Mouse (Mus musculus) hindlimb bud, embryonic 11.5 days (tissue): Measurements from ENCODE around the gene Ntf3.

Experiments used
- DNase-seq: peaks from one replicate; pipeline ENCODE4 v3.0.0-alpha.2; 2012; ENCODE audit warnings: low read depth, low spot score; ENCODE audit errors: extremely low spot score

Gene Ntf3

GRCm38 (mm10) chr6:126106051-126106797 lies 60.5 kb downstream of the Ntf3 start:
- DNase-seq = no peak

DNA sequence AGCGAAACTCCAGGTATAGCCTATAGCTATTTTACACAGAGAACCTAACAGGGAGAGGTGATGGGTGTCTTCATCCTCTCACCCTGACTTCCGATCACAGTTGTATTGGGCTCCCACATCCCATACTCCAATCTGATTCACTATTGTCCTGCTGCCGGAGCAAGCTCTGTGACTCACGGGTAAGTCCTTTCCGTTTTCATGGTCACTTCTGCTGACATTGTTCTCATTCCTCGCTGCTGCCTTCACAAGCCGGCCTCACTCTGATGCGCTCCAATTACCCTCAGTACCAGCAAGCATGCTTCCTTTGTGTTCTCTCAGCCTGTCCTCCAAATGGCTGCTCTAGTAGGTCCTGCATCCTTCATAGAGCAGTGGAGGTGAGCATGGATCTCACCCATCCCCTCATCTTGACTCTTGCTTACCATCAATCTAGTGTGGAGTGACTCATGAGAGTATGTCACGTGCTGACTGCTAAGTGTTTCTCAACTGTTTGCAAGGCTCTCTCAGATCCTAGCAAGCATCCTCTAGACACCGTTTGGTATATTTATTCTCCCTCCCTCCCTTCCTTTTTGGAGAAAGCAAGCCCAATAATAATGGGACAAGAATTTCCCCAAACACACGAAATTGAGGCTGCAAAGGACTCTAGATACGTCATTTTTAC lies 61.5 kb downstream of the Ntf3 start:
- no peak for DNase-seq

GRCm38 (mm10) chr6:126102571-126102970 lies 64.1 kb downstream of the Ntf3 start:
- no peak for DNase-seq

- DNase-seq = no peak
Observed at GRCm38 (mm10) chr6:126102007-126102406, 64.7 kb downstream of the Ntf3 start.

- no peak for DNase-seq
Observed at GRCm38 (mm10) chr6:126100579-126100978, 66.1 kb downstream of the Ntf3 start.

DNA sequence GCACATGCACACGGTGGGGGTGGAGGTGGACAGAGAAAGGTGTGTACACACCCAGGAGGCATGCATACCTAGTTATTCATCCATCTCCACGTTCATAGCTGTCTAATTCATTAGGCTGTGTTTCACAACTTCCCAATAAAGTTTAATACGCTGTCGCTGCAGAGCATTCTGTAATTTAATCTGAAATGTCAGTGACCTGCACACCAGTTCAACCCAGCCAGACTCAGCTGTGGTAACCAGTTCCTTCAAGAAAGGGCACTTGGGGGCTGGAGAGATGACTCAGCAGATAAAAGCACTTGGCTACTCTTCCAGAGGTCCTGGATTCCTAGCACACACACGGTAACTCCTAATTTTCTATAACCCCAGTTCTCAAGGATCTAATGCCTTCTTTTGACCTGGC lies 69.2 kb downstream of the Ntf3 start:
- no peak for DNase-seq

DNA sequence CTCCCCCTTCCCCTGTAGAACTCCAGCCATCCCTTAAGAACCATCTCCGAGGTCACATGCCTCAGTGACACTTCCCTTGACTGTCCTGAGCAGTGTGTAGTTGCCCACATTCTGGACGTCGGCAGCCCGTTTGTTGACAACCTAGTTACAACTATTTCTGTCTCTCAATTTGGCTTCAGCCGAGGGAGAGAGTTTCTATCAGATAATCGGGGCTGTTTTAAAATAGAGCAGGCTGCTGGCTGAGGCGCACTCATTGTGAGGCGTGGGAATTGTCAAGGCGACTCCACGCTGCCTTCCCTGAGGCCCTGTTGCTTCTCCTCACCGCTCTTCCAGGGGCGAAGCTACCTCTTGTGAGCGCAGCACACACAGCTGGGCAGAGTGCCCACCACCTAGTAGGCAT lies 70.6 kb downstream of the Ntf3 start:
- no peak for DNase-seq

- DNase-seq = no peak
Observed at GRCm38 (mm10) chr6:126095041-126095440, 71.7 kb downstream of the Ntf3 start.

DNA sequence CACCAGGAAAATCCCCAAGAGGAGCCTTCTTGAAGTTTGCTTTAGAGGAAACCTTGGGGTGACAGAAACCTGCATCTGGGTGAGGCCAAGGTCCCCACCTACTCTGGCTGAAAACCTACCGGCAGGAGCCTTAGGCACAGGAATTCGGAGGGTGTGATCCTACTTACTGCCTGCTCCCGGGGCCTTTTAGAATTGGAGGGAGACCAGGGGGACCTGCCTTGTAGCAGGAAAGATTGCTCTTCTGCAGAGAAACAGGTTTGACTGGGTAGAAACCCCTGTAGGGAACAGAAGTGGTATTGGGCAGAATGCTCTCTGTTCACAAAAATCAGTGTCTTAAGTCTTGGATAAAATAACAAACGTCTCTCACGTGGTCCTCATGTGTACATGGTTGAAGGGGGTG lies 74.7 kb downstream of the Ntf3 start:
- DNase-seq = no peak

- DNase-seq = no peak
Observed at GRCm38 (mm10) chr6:126090063-126090462, 76.6 kb downstream of the Ntf3 start.

DNA sequence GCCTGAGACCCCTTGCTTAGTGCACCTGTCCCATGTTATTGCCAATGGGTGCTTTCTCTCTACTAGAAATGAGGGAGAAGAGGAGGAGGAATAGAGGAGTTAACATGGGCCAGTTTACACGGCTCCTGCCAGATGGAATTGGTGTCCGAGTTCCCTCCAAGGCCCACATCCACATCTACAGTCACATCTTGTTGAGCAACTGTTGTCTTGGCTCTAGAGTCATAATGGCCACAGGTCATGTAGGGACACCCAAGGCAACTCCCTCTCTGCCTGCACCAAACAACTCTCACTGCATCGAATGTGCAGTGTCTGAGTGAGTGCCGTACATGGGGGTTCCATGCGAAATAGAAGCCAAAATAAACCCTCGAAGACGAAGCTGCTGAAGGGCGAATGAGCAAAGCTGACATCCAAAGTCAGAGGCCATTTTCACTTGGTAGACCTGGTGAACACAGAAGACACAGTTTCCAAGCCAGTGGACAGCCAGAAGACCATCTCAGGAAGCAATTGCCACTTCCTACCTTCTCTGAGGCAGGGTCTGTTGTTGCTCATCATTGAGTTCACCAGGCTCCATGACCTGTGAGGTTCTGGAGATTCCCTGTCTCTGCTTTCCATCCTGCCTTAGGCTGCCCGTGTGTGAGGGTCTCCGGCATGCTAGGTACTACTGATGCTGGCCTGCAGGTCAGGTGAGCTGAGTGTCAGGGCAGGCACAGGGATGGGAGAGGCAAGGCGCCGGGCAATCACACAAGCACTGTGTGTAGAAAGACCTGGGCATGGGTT lies 78.0 kb downstream of the Ntf3 start:
- no peak for DNase-seq

GRCm38 (mm10) chr6:126086321-126086950 lies 80.3 kb downstream of the Ntf3 start:
- no peak for DNase-seq

DNA sequence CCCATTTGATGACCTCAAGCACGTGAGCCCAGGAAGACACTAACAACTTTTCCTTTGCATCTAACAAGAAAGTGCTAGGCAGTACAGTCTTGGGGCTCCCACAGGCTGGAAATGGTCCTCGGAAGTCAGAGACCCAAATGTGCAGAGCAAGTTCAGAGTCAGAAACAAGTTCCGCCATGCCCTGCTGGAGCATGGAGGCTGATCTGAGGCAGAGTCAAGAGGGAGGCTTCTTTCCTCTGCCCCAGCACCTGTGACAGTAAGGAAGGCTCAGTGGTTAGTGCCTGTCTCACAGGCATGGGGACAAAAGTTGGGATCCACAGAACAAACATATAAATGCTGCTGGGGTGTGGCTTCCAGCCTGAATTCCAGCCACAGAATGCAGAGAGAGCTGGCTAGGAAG lies 86.2 kb downstream of the Ntf3 start:
- no peak for DNase-seq

DNA sequence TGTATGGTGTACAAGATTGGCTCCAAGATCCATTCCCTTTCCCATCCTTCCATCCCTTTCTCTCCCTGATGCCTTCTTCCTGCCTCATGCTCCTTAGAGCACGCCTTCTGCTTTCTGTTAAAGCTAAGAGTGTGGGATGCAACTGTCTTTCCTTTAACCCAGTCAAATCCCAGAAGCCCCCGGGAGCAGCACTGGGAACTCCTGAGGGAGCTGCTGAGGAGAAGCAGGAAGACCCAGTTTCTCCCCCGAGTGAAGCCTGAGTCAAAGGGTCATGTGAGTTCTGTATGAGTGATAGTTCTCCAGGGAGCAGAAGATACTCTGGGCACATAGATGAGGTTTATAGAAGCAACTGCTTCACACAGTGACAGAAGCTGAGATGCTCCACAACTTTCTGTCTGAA lies 109.0 kb downstream of the Ntf3 start:
- no peak for DNase-seq

- no peak for DNase-seq
Observed at GRCm38 (mm10) chr6:126053136-126053535, 113.6 kb downstream of the Ntf3 start.
